Mouse (Mus musculus): ENCODE results near the gene Tchp. TPM values are rescaled to one million over a fixed set of nuclear protein-coding genes. Genes with fewer than 3 reads are reported as not detected.

Gene Tchp
- total RNA-seq, 1 experiment: 20.6 TPM

- H3K4me3 ChIP-seq (ENCODE audit: insufficient read depth in 1 of 2, low read depth in 1 of 2, low read length in 2 of 2, poor library complexity in 1 of 2, severe bottlenecking in 1 of 2): no peak overlapping the region
- in situ Hi-C loops (cut with MboI; ENCODE audit: low sequenced_read_pairs in 2 of 2, unreplicated experiment in 2 of 2): no loop called here
- H3K27ac ChIP-seq (ENCODE audit: insufficient read depth, low read depth, low read length, poor library complexity, severe bottlenecking): no peak overlapping the region
- no peaks in the 10 kb centered on the region for H3K9me3 ChIP-seq (ENCODE audit: control insufficient read depth, insufficient read depth, low read depth, low read length)
- H3K4me1 ChIP-seq (ENCODE audit: control insufficient read depth in 2 of 2, insufficient read depth in 2 of 2, low read length in 2 of 2, poor library complexity in 1 of 2): no peaks in the 10 kb centered on the region; a peak in 1 of 4 replicates
- DNase-seq (ENCODE audit: low read depth, low spot score): no peak
- H3K36me3 ChIP-seq (ENCODE audit: control insufficient read depth, insufficient read depth, low read length, poor library complexity, severe bottlenecking): peaks cover 47% of the 10 kb centered on the region
- TF ChIP-seq HCFC1 (IDR thresholded peaks at IDR 0.05; ENCODE audit: borderline replicate concordance, insufficient read depth, low read length) (no peak), ZC3H11A (IDR thresholded peaks at IDR 0.05; ENCODE audit: borderline replicate concordance, low read depth, low read length) (no peak), ZNF384 (IDR thresholded peaks at IDR 0.05; ENCODE audit: low read depth, low read length) (no peak), MAFK (IDR thresholded peaks at IDR 0.05; ENCODE audit: insufficient read depth, low read depth, low read length) (no peak), CHD2 (IDR thresholded peaks at IDR 0.05; ENCODE audit: low read depth, low read length) (no peak)
- H3K9ac ChIP-seq (ENCODE audit: insufficient read depth, low read depth, low read length, poor library complexity, severe bottlenecking): no peak overlapping the region
Observed at GRCm38 (mm10) chr5:114721969-114722368, 14.4 kb downstream of the Tchp start.

GRCm38 (mm10) chr5:114722846-114723245 lies 15.3 kb downstream of the Tchp start:
- Histone ChIP-seq H3K9ac (ENCODE audit: insufficient read depth, low read depth, low read length, poor library complexity, severe bottlenecking) (no peak overlapping the region), H3K36me3 (ENCODE audit: control insufficient read depth, insufficient read depth, low read length, poor library complexity, severe bottlenecking) (peaks cover 44% of the 10 kb centered on the region), H3K9me3 (ENCODE audit: control insufficient read depth, insufficient read depth, low read depth, low read length) (no peaks in the 10 kb centered on the region), H3K4me3 (ENCODE audit: insufficient read depth in 1 of 2, low read depth in 1 of 2, low read length in 2 of 2, poor library complexity in 1 of 2, severe bottlenecking in 1 of 2) (no peak overlapping the region), H3K4me1 (ENCODE audit: control insufficient read depth in 2 of 2, insufficient read depth in 2 of 2, low read length in 2 of 2, poor library complexity in 1 of 2) (no peaks in the 10 kb centered on the region; a peak in 1 of 4 replicates), H3K27ac (ENCODE audit: insufficient read depth, low read depth, low read length, poor library complexity, severe bottlenecking) (no peak overlapping the region)
- DNase-seq (ENCODE audit: low read depth, low spot score): no peak
- in situ Hi-C loops (cut with MboI; ENCODE audit: low sequenced_read_pairs in 2 of 2, unreplicated experiment in 2 of 2): no loop called here
- TF ChIP-seq ZC3H11A (IDR thresholded peaks at IDR 0.05; ENCODE audit: borderline replicate concordance, low read depth, low read length) (no peak), MAFK (IDR thresholded peaks at IDR 0.05; ENCODE audit: insufficient read depth, low read depth, low read length) (no peak), CHD2 (IDR thresholded peaks at IDR 0.05; ENCODE audit: low read depth, low read length) (no peak), ZNF384 (IDR thresholded peaks at IDR 0.05; ENCODE audit: low read depth, low read length) (no peak), HCFC1 (IDR thresholded peaks at IDR 0.05; ENCODE audit: borderline replicate concordance, insufficient read depth, low read length) (no peak)

- DNase-seq (ENCODE audit: low read depth, low spot score): no peak
- TF ChIP-seq ZC3H11A (IDR thresholded peaks at IDR 0.05; ENCODE audit: borderline replicate concordance, low read depth, low read length) (no peak), MAFK (IDR thresholded peaks at IDR 0.05; ENCODE audit: insufficient read depth, low read depth, low read length) (no peak), CHD2 (IDR thresholded peaks at IDR 0.05; ENCODE audit: low read depth, low read length) (no peak), ZNF384 (IDR thresholded peaks at IDR 0.05; ENCODE audit: low read depth, low read length) (no peak), HCFC1 (IDR thresholded peaks at IDR 0.05; ENCODE audit: borderline replicate concordance, insufficient read depth, low read length) (no peak)
- H3K27ac ChIP-seq (ENCODE audit: insufficient read depth, low read depth, low read length, poor library complexity, severe bottlenecking): no peak overlapping the region
- peaks cover 32% of the 10 kb centered on the region for H3K36me3 ChIP-seq (ENCODE audit: control insufficient read depth, insufficient read depth, low read length, poor library complexity, severe bottlenecking)
- no peak overlapping the region for H3K4me3 ChIP-seq (ENCODE audit: insufficient read depth in 1 of 2, low read depth in 1 of 2, low read length in 2 of 2, poor library complexity in 1 of 2, severe bottlenecking in 1 of 2)
- no peaks in the 10 kb centered on the region for H3K9me3 ChIP-seq (ENCODE audit: control insufficient read depth, insufficient read depth, low read depth, low read length)
- no peak overlapping the region for H3K9ac ChIP-seq (ENCODE audit: insufficient read depth, low read depth, low read length, poor library complexity, severe bottlenecking)
- H3K4me1 ChIP-seq (ENCODE audit: control insufficient read depth in 2 of 2, insufficient read depth in 2 of 2, low read length in 2 of 2, poor library complexity in 1 of 2): peaks cover 0 to 4% of the 10 kb centered on the region in 2 experiments; a peak in 1 of 4 replicates
- in situ Hi-C loops (cut with MboI; ENCODE audit: low sequenced_read_pairs in 2 of 2, unreplicated experiment in 2 of 2): no loop called here
Observed at GRCm38 (mm10) chr5:114728160-114728559, 20.6 kb downstream of the Tchp start.

GRCm38 (mm10) chr5:114730129-114730528 lies 22.6 kb downstream of the Tchp start:
- Histone ChIP-seq H3K4me3 (ENCODE audit: insufficient read depth in 1 of 2, low read depth in 1 of 2, low read length in 2 of 2, poor library complexity in 1 of 2, severe bottlenecking in 1 of 2) (no peak overlapping the region), H3K9me3 (ENCODE audit: control insufficient read depth, insufficient read depth, low read depth, low read length) (no peaks in the 10 kb centered on the region), H3K27ac (ENCODE audit: insufficient read depth, low read depth, low read length, poor library complexity, severe bottlenecking) (no peak overlapping the region), H3K36me3 (ENCODE audit: control insufficient read depth, insufficient read depth, low read length, poor library complexity, severe bottlenecking) (peaks cover 39% of the 10 kb centered on the region), H3K9ac (ENCODE audit: insufficient read depth, low read depth, low read length, poor library complexity, severe bottlenecking) (no peak overlapping the region), H3K4me1 (ENCODE audit: control insufficient read depth in 2 of 2, insufficient read depth in 2 of 2, low read length in 2 of 2, poor library complexity in 1 of 2) (peaks cover 0 to 8% of the 10 kb centered on the region in 2 experiments; a peak in 1 of 4 replicates)
- no peak for TF ChIP-seq HCFC1 (IDR thresholded peaks at IDR 0.05; ENCODE audit: borderline replicate concordance, insufficient read depth, low read length)
- no peak for TF ChIP-seq MAFK (IDR thresholded peaks at IDR 0.05; ENCODE audit: insufficient read depth, low read depth, low read length)
- TF ChIP-seq ZC3H11A (IDR thresholded peaks at IDR 0.05; ENCODE audit: borderline replicate concordance, low read depth, low read length): no peak
- TF ChIP-seq ZNF384 (IDR thresholded peaks at IDR 0.05; ENCODE audit: low read depth, low read length): no peak
- no peak for TF ChIP-seq CHD2 (IDR thresholded peaks at IDR 0.05; ENCODE audit: low read depth, low read length)
- in situ Hi-C loops (cut with MboI; ENCODE audit: low sequenced_read_pairs in 2 of 2, unreplicated experiment in 2 of 2): no loop called here
- DNase-seq (ENCODE audit: low read depth, low spot score): no peak

- peaks cover 39% of the 10 kb centered on the region for H3K36me3 ChIP-seq (ENCODE audit: control insufficient read depth, insufficient read depth, low read length, poor library complexity, severe bottlenecking)
Observed at GRCm38 (mm10) chr5:114731498-114731897, 23.9 kb downstream of the Tchp start.

More at GRCm38 (mm10) chr5:114731498-114731897, 23.9 kb downstream of the Tchp start:
- in situ Hi-C loops (cut with MboI; ENCODE audit: low sequenced_read_pairs in 2 of 2, unreplicated experiment in 2 of 2): no loop called here
- Histone ChIP-seq H3K27ac (ENCODE audit: insufficient read depth, low read depth, low read length, poor library complexity, severe bottlenecking) (no peak overlapping the region), H3K9ac (ENCODE audit: insufficient read depth, low read depth, low read length, poor library complexity, severe bottlenecking) (no peak overlapping the region), H3K4me1 (ENCODE audit: control insufficient read depth in 2 of 2, insufficient read depth in 2 of 2, low read length in 2 of 2, poor library complexity in 1 of 2) (peaks cover 0 to 8% of the 10 kb centered on the region in 2 experiments; a peak in 1 of 4 replicates), H3K4me3 (ENCODE audit: insufficient read depth in 1 of 2, low read depth in 1 of 2, low read length in 2 of 2, poor library complexity in 1 of 2, severe bottlenecking in 1 of 2) (no peak overlapping the region), H3K9me3 (ENCODE audit: control insufficient read depth, insufficient read depth, low read depth, low read length) (no peaks in the 10 kb centered on the region)
- no peak for DNase-seq (ENCODE audit: low read depth, low spot score)
- TF ChIP-seq CHD2 (IDR thresholded peaks at IDR 0.05; ENCODE audit: low read depth, low read length): no peak
- TF ChIP-seq MAFK (IDR thresholded peaks at IDR 0.05; ENCODE audit: insufficient read depth, low read depth, low read length): no peak
- no peak for TF ChIP-seq ZC3H11A (IDR thresholded peaks at IDR 0.05; ENCODE audit: borderline replicate concordance, low read depth, low read length)

Measured in ES-E14 (cell line).